Mouse (Mus musculus) midbrain, embryonic 10.5 days (tissue): Measurements from ENCODE around the gene 1700029I15Rik. TPM values are rescaled to one million over a fixed set of nuclear protein-coding genes. Genes with fewer than 3 reads are reported as not detected.
A peak's percentile ranks its signal among the peaks of the same experiment; 100 is the strongest.

Source experiments
- DNase-seq: peaks from one replicate; pipeline ENCODE4 v3.0.0-alpha.2; 2017; ENCODE audit warnings: low spot score
- H3K27ac ChIP-seq: fragments of 300-500 bp; sonication (generic); replicated peaks from 2 replicates; pipeline ENCODE4 v1.5.1; 2016; ENCODE audit warnings: mild to moderate bottlenecking
- H3K27me3 ChIP-seq: fragments of 300-500 bp; sonication (generic); 2 replicates; pipeline ENCODE4 v1.6.1; 2016; ENCODE audit warnings: low read depth, mild to moderate bottlenecking; ENCODE audit not compliant: poor library complexity, severe bottlenecking
- H3K36me3 ChIP-seq: fragments of 300-500 bp; sonication (generic); 2 replicates; pipeline ENCODE4 v1.6.1; 2016; ENCODE audit warnings: mild to moderate bottlenecking, moderate library complexity
- H3K4me1 ChIP-seq: fragments of 300-500 bp; sonication (generic); 2 replicates; pipeline ENCODE4 v1.6.1; 2016
- H3K4me3 ChIP-seq: fragments of 300-500 bp; sonication (generic); 2 replicates; pipeline ENCODE4 v1.5.1; 2016; ENCODE audit warnings: mild to moderate bottlenecking, moderate library complexity
- H3K9me3 ChIP-seq: fragments of 300-500 bp; sonication (generic); replicated peaks from 2 replicates; pipeline ENCODE4 v1.6.1; 2016; ENCODE audit warnings: mild to moderate bottlenecking
- WGBS: fragments of 180-500 bp; shearing (Covaris S2); methylation state at CpG from one replicate; pipeline ENCODE4 v1.1.7; 2016; 5-methylcytosine and 5-hydroxymethylcytosine counted together
- polyA plus RNA-seq: library from polyadenylated mRNA; unstranded; fragments of >200 nt; fragmentation: Nextera tagmentation; extraction: Ambion mirVana; gene quantifications from 2 replicates; pipeline ENCODE4 v1.2.1, GENCODE M21; 2016

1700029I15Rik gene
- polyA plus RNA-seq, 1 experiment from 2014 or later, result 4.1 TPM

- no peaks in the 10 kb centered on the region for H3K9me3 ChIP-seq
- 80% methylated on average over 4 of the region's 4 CpGs for WGBS
- no peak for DNase-seq
- peaks cover 59% of the 10 kb centered on the region for H3K36me3 ChIP-seq
- peaks cover 77% of the 10 kb centered on the region for H3K4me1 ChIP-seq
- no peaks in the 10 kb centered on the region for H3K27me3 ChIP-seq
- H3K27ac ChIP-seq, result peak overlapping the region; percentile 92
- peak overlapping the region; percentile 34; the same call in 1 of the 2 replicates for H3K4me3 ChIP-seq
Observed at GRCm38 (mm10) chr2:92425366-92425765, 43.0 kb downstream of the 1700029I15Rik start.

GRCm38 (mm10) chr2:92426426-92426825, 44.1 kb downstream of the 1700029I15Rik start:
- peaks cover 88% of the 10 kb centered on the region for H3K4me1 ChIP-seq
- no peaks in the 10 kb centered on the region for H3K9me3 ChIP-seq
- peak overlapping the region; percentile 92 for H3K27ac ChIP-seq
- peaks cover 48% of the 10 kb centered on the region for H3K36me3 ChIP-seq
- no peak overlapping the region for H3K4me3 ChIP-seq
- DNase-seq, result no peak
- no peaks in the 10 kb centered on the region for H3K27me3 ChIP-seq
- 92% methylated on average over 3 of the region's 3 CpGs for whole genome bisulfite sequencing

- Histone ChIP-seq H3K4me1 (peaks cover 98% of the 10 kb centered on the region), H3K9me3 (no peaks in the 10 kb centered on the region), H3K27me3 (no peaks in the 10 kb centered on the region), H3K4me3 (no peak overlapping the region), H3K36me3 (peaks cover 34% of the 10 kb centered on the region), H3K27ac (peak overlapping the region; percentile 92)
- DNase-seq, result no peak
- 73% methylated on average over 6 of the region's 6 CpGs for WGBS
Observed at GRCm38 (mm10) chr2:92427882-92428281, 45.5 kb downstream of the 1700029I15Rik start.

- DNase-seq, result no peak
- 90% methylated on average over 2 of the region's 2 CpGs for WGBS
- Histone ChIP-seq H3K36me3 (peaks cover 14% of the 10 kb centered on the region), H3K9me3 (no peaks in the 10 kb centered on the region), H3K4me3 (no peak overlapping the region), H3K27me3 (peaks cover 4% of the 10 kb centered on the region; the same call in 1 of the 2 replicates), H3K27ac (peak overlapping the region; percentile 61), H3K4me1 (peaks cover 95% of the 10 kb centered on the region)
Observed at GRCm38 (mm10) chr2:92430089-92430488, 47.8 kb downstream of the 1700029I15Rik start.

GRCm38 (mm10) chr2:92430723-92431541, 48.6 kb downstream of the 1700029I15Rik start:
- H3K27ac ChIP-seq, result peak overlapping the region; percentile 76
- H3K4me3 ChIP-seq, result peak overlapping the region; percentile 78
- no peaks in the 10 kb centered on the region for H3K9me3 ChIP-seq
- peak; percentile 35 for DNase-seq
- H3K27me3 ChIP-seq, result peaks cover 7% of the 10 kb centered on the region; the same call in 1 of the 2 replicates
- peaks cover 87% of the 10 kb centered on the region for H3K4me1 ChIP-seq
- 67% methylated on average over 21 of the region's 21 CpGs for WGBS
- H3K36me3 ChIP-seq, result peaks cover 9% of the 10 kb centered on the region

- Histone ChIP-seq H3K4me1 (peaks cover 79% of the 10 kb centered on the region), H3K27me3 (peaks cover 7% of the 10 kb centered on the region; the same call in 1 of the 2 replicates), H3K27ac (peak overlapping the region; percentile 76), H3K36me3 (peaks cover under 1% of the 10 kb centered on the region), H3K9me3 (no peaks in the 10 kb centered on the region), H3K4me3 (peak overlapping the region; percentile 78)
- 37% methylated on average over 11 of the region's 11 CpGs for WGBS
- no peak for DNase-seq
Observed at GRCm38 (mm10) chr2:92431611-92432179, 49.4 kb downstream of the 1700029I15Rik start.

DNA sequence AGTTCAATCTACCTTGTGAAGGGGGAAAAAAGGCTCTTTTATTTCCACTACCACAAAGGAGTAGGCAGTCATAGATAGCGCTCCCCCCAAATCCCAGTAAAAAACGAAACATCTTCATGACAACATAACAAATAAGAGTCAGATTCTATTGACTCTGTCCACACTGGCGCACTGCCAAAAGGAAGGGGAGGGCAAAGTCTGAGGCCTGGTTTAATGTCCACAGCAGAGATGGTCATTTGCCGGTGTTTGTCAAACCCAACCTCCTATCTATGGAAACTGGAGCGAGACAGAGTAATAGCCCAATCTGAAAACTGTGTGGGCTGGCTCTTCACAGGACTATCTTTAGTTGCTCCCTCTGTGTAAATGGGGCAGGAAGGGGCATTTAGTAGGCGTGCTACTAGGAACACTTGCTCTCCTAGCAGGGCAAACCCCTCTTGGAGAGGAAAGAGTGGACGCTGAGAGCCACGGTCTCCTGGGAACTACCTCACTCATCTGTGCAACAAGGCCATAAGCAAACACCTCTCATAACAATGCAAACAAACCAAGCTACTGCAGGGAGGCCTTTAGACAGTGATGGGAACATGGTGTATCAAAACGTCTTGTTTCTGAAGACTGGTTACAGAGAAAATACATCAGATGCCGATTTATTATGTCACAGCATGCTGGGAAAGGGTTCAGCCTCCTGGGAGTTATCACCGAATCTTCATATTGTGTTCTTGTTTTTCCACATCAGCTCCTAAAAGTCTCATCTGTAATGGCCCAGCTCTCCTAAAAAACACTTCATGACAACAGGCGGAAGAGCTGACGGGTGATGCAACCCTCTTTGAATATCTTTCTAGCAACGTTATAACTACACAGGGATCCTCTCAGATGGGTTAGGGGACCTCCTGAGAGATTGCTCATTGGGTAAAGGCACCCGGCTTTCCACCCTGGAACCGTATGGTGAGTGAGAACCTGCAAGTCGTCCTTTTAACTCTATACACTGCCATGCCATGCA, 50.3 kb downstream of the 1700029I15Rik start:
- Histone ChIP-seq H3K27ac (peak overlapping the region; percentile 88), H3K4me1 (peaks cover 73% of the 10 kb centered on the region)
- no peak for DNase-seq

GRCm38 (mm10) chr2:92433578-92434374, 51.4 kb downstream of the 1700029I15Rik start, which contains the start of gene Cry2:
Gene Cry2 (minus strand): TSS chr2:92434043.
- no peaks in the 10 kb centered on the region for H3K36me3 ChIP-seq
- no peaks in the 10 kb centered on the region for H3K9me3 ChIP-seq
- peak within 1 kb of the TSS; percentile 78 for H3K4me3 ChIP-seq
- WGBS, result under 1% methylated on average over 76 of the region's 76 CpGs
- H3K27ac ChIP-seq, result peak within 1 kb of the TSS; percentile 88
- peaks cover 64% of the 10 kb centered on the region for H3K4me1 ChIP-seq
- peak; percentile 99 for DNase-seq
- peaks cover 7% of the 10 kb centered on the region; the same call in 1 of the 2 replicates for H3K27me3 ChIP-seq

More for the DNA sequence above, 50.3 kb downstream of the 1700029I15Rik start:
- Histone ChIP-seq H3K36me3 (no peaks in the 10 kb centered on the region), H3K9me3 (no peaks in the 10 kb centered on the region), H3K4me3 (peak overlapping the region; percentile 78), H3K27me3 (peaks cover 7% of the 10 kb centered on the region; the same call in 1 of the 2 replicates)
- 52% methylated on average over 17 of the region's 17 CpGs for WGBS

- 11% methylated on average over 12 of the region's 12 CpGs for WGBS
Observed at GRCm38 (mm10) chr2:92434375-92434745, 52.0 kb downstream of the 1700029I15Rik start.

GRCm38 (mm10) chr2:92435023-92435422, 52.7 kb downstream of the 1700029I15Rik start:
- 57% methylated on average over 6 of the region's 6 CpGs for WGBS
- DNase-seq, result no peak
- H3K27me3 ChIP-seq, result peaks cover 7% of the 10 kb centered on the region; the same call in 1 of the 2 replicates
- H3K27ac ChIP-seq, result no peak overlapping the region
- H3K4me1 ChIP-seq, result peaks cover 53% of the 10 kb centered on the region
- H3K9me3 ChIP-seq, result no peaks in the 10 kb centered on the region
- H3K36me3 ChIP-seq, result no peaks in the 10 kb centered on the region
- H3K4me3 ChIP-seq, result no peak overlapping the region

More at GRCm38 (mm10) chr2:92434375-92434745, 52.0 kb downstream of the 1700029I15Rik start:
- H3K27ac ChIP-seq, result peak overlapping the region; percentile 81
- peak overlapping the region; percentile 78 for H3K4me3 ChIP-seq
- DNase-seq, result no peak
- H3K36me3 ChIP-seq, result no peaks in the 10 kb centered on the region
- peaks cover 7% of the 10 kb centered on the region; the same call in 1 of the 2 replicates for H3K27me3 ChIP-seq
- H3K9me3 ChIP-seq, result no peaks in the 10 kb centered on the region
- peaks cover 60% of the 10 kb centered on the region for H3K4me1 ChIP-seq
